Mouse (Mus musculus) myocyte (in vitro differentiated cells): ENCODE data around the gene Rbm38. TPM values are rescaled to one million over a fixed set of nuclear protein-coding genes. Genes with fewer than 3 reads are reported as not detected.

ENCODE experiments used
- H3K27me3 ChIP-seq: one replicate; pipeline ENCODE4 v1.6.1; 2011; ENCODE audit not compliant: control insufficient read depth, insufficient read depth, insufficient read length
- H3K36me3 ChIP-seq: one replicate; pipeline ENCODE4 v1.6.1; 2011; ENCODE audit not compliant: control insufficient read depth, insufficient read depth
- H3K4me2 ChIP-seq: one replicate; pipeline ENCODE4 v1.6.1; 2011; ENCODE audit warnings: low read depth, control low read depth
- H3K4me3 ChIP-seq: one replicate; pipeline ENCODE4 v1.5.1; 2011; ENCODE audit warnings: mild to moderate bottlenecking, control low read depth, moderate library complexity
- H3K79me2 ChIP-seq: one replicate; pipeline ENCODE4 v1.6.1; 2011; ENCODE audit not compliant: control insufficient read depth, insufficient read depth
- H3ac ChIP-seq: one replicate; pipeline ENCODE4 v1.6.1; 2011; ENCODE audit not compliant: control insufficient read depth, insufficient read length
- E2F4 ChIP-seq: IDR thresholded peaks from one replicate; pipeline ENCODE4 v1.6.1; 2011; ENCODE audit warnings: mild to moderate bottlenecking, control low read depth, moderate library complexity; ENCODE audit not compliant: insufficient read depth
- MAX ChIP-seq: IDR thresholded peaks from one replicate; pipeline ENCODE4 v1.6.1; 2011; ENCODE audit warnings: low read depth, mild to moderate bottlenecking, control low read depth
- USF1 ChIP-seq: IDR thresholded peaks from one replicate; pipeline ENCODE4 v1.6.1; 2011; ENCODE audit warnings: low read depth, mild to moderate bottlenecking, control low read depth, moderate library complexity
- polyA plus RNA-seq: library from polyadenylated mRNA; unstranded; fragments of >200 nt; fragmentation: generic; extraction: Trizol; gene quantifications from one replicate; pipeline ENCODE4 v1.2.1, GENCODE M21; 2012; ENCODE audit warnings: missing spikeins

Gene Rbm38
- polyA plus RNA-seq, 1 experiment: 124 TPM

GRCm38 (mm10) chr2:173083106-173083505, 62.8 kb downstream of the Rbm38 start:
- Histone ChIP-seq H3K79me2 (no peaks in the 10 kb centered on the region), H3K4me3 (no peak overlapping the region), H3ac (no peak overlapping the region), H3K36me3 (no peaks in the 10 kb centered on the region), H3K27me3 (peaks cover 5% of the 10 kb centered on the region), H3K4me2 (no peak overlapping the region)
- TF ChIP-seq E2F4: no peak

- Histone ChIP-seq H3K4me2 (peak overlapping the region; percentile 2), H3ac (no peak overlapping the region), H3K79me2 (no peaks in the 10 kb centered on the region), H3K27me3 (peaks cover 5% of the 10 kb centered on the region), H3K36me3 (no peaks in the 10 kb centered on the region), H3K4me3 (no peak overlapping the region)
- TF ChIP-seq MAX (no peak), USF1 (peak; percentile 44)
These were observed 63.6 kb downstream of the Rbm38 start for GRCm38 (mm10) chr2:173083712-173084475.

Other genes with a start within 250 kb of the Rbm38 start
- gene Bmp7, start 80.2 kb upstream of the Rbm38 start, polyA plus RNA-seq: not detected
- gene Spo11, start 42.8 kb upstream of the Rbm38 start, polyA plus RNA-seq: not detected
- gene Rae1, start 20.4 kb upstream of the Rbm38 start, polyA plus RNA-seq: 68.4 TPM
- not detected for gene Ctcfl, start 99.0 kb downstream of the Rbm38 start, polyA plus RNA-seq
- not detected for gene Pck1, start 132.6 kb downstream of the Rbm38 start, polyA plus RNA-seq
- 1.1 TPM for gene Zbp1, start 198.4 kb downstream of the Rbm38 start, polyA plus RNA-seq